In genomic region chr11:50240235-50240911, GRCm38 (mm10) we compare ENCODE assay signal across 17 mouse cellular contexts. TPM values are rescaled to one million over a fixed set of nuclear protein-coding genes. Genes with fewer than 3 reads are reported as not detected.
DNase-seq lines count a peak whose midpoint lies in the region; ATAC-seq and TF ChIP-seq lines count a peak whose summit lies in the region.
"Had no signal": no experiment of that assay in that cellular context is flagged by ENCODE, and none has a peak within 500 bp of the region (broad histone marks: within the 10 kb centered on the region; RNA-seq: fewer than 3 reads in every experiment).

No protein-coding gene starts in this region.

- H3K27ac ChIP-seq in kidney, embryonic 14.5 days (ENCODE audit: low read depth, low read length): no peak overlapping the region
- H3K27ac ChIP-seq in liver, embryonic 11.5 days (ENCODE audit: low read depth, low read length): no peak overlapping the region
- H3K27ac ChIP-seq in liver, postnatal 0 days (ENCODE audit: low read depth): no peak overlapping the region
- H3K27ac ChIP-seq: embryonic facial prominence, embryonic 15.5 days; limb, embryonic 13.5 days; liver, embryonic 14.5 days had no signal

- no peak; the same call in 1 of the 2 replicates for TF ChIP-seq EP300 in liver, postnatal 0 days (IDR thresholded peaks at IDR 0.05; ENCODE audit: low read depth)

- no peak overlapping the region for H3K4me3 ChIP-seq in kidney, embryonic 14.5 days (ENCODE audit: low read length)
- H3K4me3 ChIP-seq in liver, embryonic 11.5 days (ENCODE audit: low read depth, low read length): no peak overlapping the region
- H3K4me3 ChIP-seq in liver, postnatal 0 days (ENCODE audit: low read depth, low read length): no peak overlapping the region
- H3K4me3 ChIP-seq: embryonic facial prominence, embryonic 15.5 days; limb, embryonic 13.5 days had no signal

- H3K36me3 ChIP-seq in kidney, embryonic 14.5 days (ENCODE audit: control insufficient read depth, insufficient read depth, low read length): no peaks in the 10 kb centered on the region
- no peaks in the 10 kb centered on the region for H3K36me3 ChIP-seq in liver, embryonic 11.5 days (ENCODE audit: control insufficient read depth, insufficient read depth, low read length)
- H3K36me3 ChIP-seq in liver, postnatal 0 days (replicated peaks; ENCODE audit: insufficient read depth, low read length): peaks cover under 1% of the 10 kb centered on the region; the same call in 1 of the 2 replicates
- H3K36me3 ChIP-seq: limb, embryonic 13.5 days had no signal

- WGBS in kidney, embryonic 14.5 days: 89% methylated on average over 7 of the region's 7 CpGs
- WGBS in liver, embryonic 11.5 days: 37% methylated on average over 7 of the region's 7 CpGs
- whole genome bisulfite sequencing in liver, postnatal 0 days (ENCODE audit: insufficient replicate concordance): 30% methylated on average over 7 of the region's 7 CpGs

- no peak overlapping the region for H3K9ac ChIP-seq in kidney, embryonic 14.5 days (ENCODE audit: low read depth, low read length)
- H3K9ac ChIP-seq in liver, embryonic 11.5 days (ENCODE audit: low read depth, low read length): no peak overlapping the region
- no peak overlapping the region for H3K9ac ChIP-seq in liver, postnatal 0 days (replicated peaks)
- H3K9ac ChIP-seq: embryonic facial prominence, embryonic 15.5 days; forebrain, postnatal 0 days; limb, embryonic 13.5 days; liver, embryonic 14.5 days had no signal

- 0 out of 2 replicates have a peak, but pooled peaks cover 7% of the 10 kb centered on the region for H3K4me1 ChIP-seq in kidney, embryonic 14.5 days (ENCODE audit: control insufficient read depth, insufficient read depth, low read length)
- H3K4me1 ChIP-seq in liver, embryonic 11.5 days (replicated peaks; ENCODE audit: control insufficient read depth, insufficient read depth, low read length): peaks cover 31% of the 10 kb centered on the region
- H3K4me1 ChIP-seq in liver, postnatal 0 days (ENCODE audit: insufficient read depth): peaks cover 27% of the 10 kb centered on the region

- H3K9me3 ChIP-seq in kidney, embryonic 14.5 days (ENCODE audit: control insufficient read depth, low read length): no peaks in the 10 kb centered on the region
- no peaks in the 10 kb centered on the region for H3K9me3 ChIP-seq in liver, embryonic 11.5 days (ENCODE audit: control insufficient read depth, low read length)
- no peaks in the 10 kb centered on the region for H3K9me3 ChIP-seq in liver, postnatal 0 days (ENCODE audit: low read length)
- H3K9me3 ChIP-seq: embryonic facial prominence, embryonic 15.5 days; limb, embryonic 13.5 days had no signal

- no peak for TF ChIP-seq CTCF in liver, postnatal 0 days (IDR thresholded peaks at IDR 0.05; ENCODE audit: low read depth)

- no peak overlapping the region for H3K4me2 ChIP-seq in kidney, embryonic 14.5 days (replicated peaks; ENCODE audit: low read depth, low read length)
- 0 out of 2 replicates have a peak overlapping the region, but pooled peaks have one; percentile 6 for H3K4me2 ChIP-seq in liver, embryonic 11.5 days
- H3K4me2 ChIP-seq in liver, postnatal 0 days (ENCODE audit: low read depth, low read length): no peak overlapping the region
- H3K4me2 ChIP-seq: embryonic facial prominence, embryonic 15.5 days; limb, embryonic 13.5 days; midbrain, embryonic 11.5 days had no signal

- DNase-seq in kidney, adult 11 months: peak; percentile 67
- DNase-seq in liver, embryonic 11.5 days (ENCODE audit: low spot score): no peak
- no peak for DNase-seq in liver, postnatal 0 days
- DNase-seq in adipocyte (ENCODE audit: low spot score): peak; percentile 35
- peak; percentile 63 to 81 for DNase-seq in kidney, postnatal 25 days
- DNase-seq in frontal cortex, adult 2 months (ENCODE audit: extremely low spot score in 1 of 2, low spot score in 1 of 2): no peak
- DNase-seq in cerebellum, adult 11 months: no peak
- DNase-seq: B cell, adult 2 months; cerebellum, postnatal 10 days; forebrain, postnatal 0 days; layer of hippocampus, postnatal 36 days; thymus, postnatal 14 days had no signal

- H3K27me3 ChIP-seq in kidney, embryonic 14.5 days (ENCODE audit: control insufficient read depth, insufficient read depth, low read length): peaks cover 15% of the 10 kb centered on the region; the same call in 1 of the 2 replicates
- peaks cover 6% of the 10 kb centered on the region; the same call in 1 of the 2 replicates for H3K27me3 ChIP-seq in liver, embryonic 11.5 days (replicated peaks; ENCODE audit: control insufficient read depth, insufficient read depth, low read length)
- no peaks in the 10 kb centered on the region for H3K27me3 ChIP-seq in liver, postnatal 0 days (ENCODE audit: insufficient read depth, low read length)

- no peak for ATAC-seq in kidney, embryonic 14.5 days (ENCODE audit: low FRiP score, low TSS enrichment)
- no peak for ATAC-seq in liver, embryonic 11.5 days (replicated peaks; ENCODE audit: low FRiP score)
- ATAC-seq in liver, postnatal 0 days: no peak
- ATAC-seq: forebrain, postnatal 0 days had no signal

RNA-seq across cellular contexts. Expression of gene Ltc4s, which starts 2.0 kb away (rescaled TPM):
- polyA plus RNA-seq in kidney, embryonic 14.5 days (2014; fragmentation: Nextera tagmentation; extraction: Ambion mirVana): 1.6 and 1.9 TPM in 2 replicates
- 0.82 and 2.6 TPM in 2 replicates for polyA plus RNA-seq in liver, embryonic 11.5 days (2014; fragmentation: Nextera tagmentation; extraction: Ambion mirVana)
- polyA plus RNA-seq in liver, postnatal 0 days (2015; fragmentation: Nextera tagmentation; extraction: Ambion mirVana): 0.68 and 0.89 TPM in 2 replicates
- polyA plus RNA-seq in frontal cortex, adult 2 months (2012; rRNA removed): 25.2 and 27.1 TPM in 2 replicates

RNA-seq across cellular contexts. Expression of gene Mgat4b, which starts 29.7 kb away (rescaled TPM):
- 37.0 and 39.2 TPM in 2 replicates for polyA plus RNA-seq in kidney, embryonic 14.5 days (2014; fragmentation: Nextera tagmentation; extraction: Ambion mirVana)
- polyA plus RNA-seq in liver, embryonic 11.5 days (2014; fragmentation: Nextera tagmentation; extraction: Ambion mirVana): 22.3 and 25.4 TPM in 2 replicates
- 17.2 and 18.6 TPM in 2 replicates for polyA plus RNA-seq in liver, postnatal 0 days (2015; fragmentation: Nextera tagmentation; extraction: Ambion mirVana)
- 57.7 and 59.8 TPM in 2 replicates for polyA plus RNA-seq in frontal cortex, adult 2 months (2012; rRNA removed)

RNA-seq across cellular contexts. Expression of gene Sqstm1, which starts 29.7 kb away (rescaled TPM):
- 128 and 197 TPM in 2 replicates for polyA plus RNA-seq in kidney, embryonic 14.5 days (2014; fragmentation: Nextera tagmentation; extraction: Ambion mirVana)
- 176 and 177 TPM in 2 replicates for polyA plus RNA-seq in liver, embryonic 11.5 days (2014; fragmentation: Nextera tagmentation; extraction: Ambion mirVana)
- 154 and 172 TPM in 2 replicates for polyA plus RNA-seq in liver, postnatal 0 days (2015; fragmentation: Nextera tagmentation; extraction: Ambion mirVana)
- polyA plus RNA-seq in frontal cortex, adult 2 months (2012; rRNA removed): 334 and 368 TPM in 2 replicates

RNA-seq across cellular contexts. Expression of gene Maml1, which starts 51.7 kb away (rescaled TPM):
- 10.5 and 10.7 TPM in 2 replicates for polyA plus RNA-seq in kidney, embryonic 14.5 days (2014; fragmentation: Nextera tagmentation; extraction: Ambion mirVana)
- polyA plus RNA-seq in liver, embryonic 11.5 days (2014; fragmentation: Nextera tagmentation; extraction: Ambion mirVana): 4.4 and 5.6 TPM in 2 replicates
- polyA plus RNA-seq in liver, postnatal 0 days (2015; fragmentation: Nextera tagmentation; extraction: Ambion mirVana): 1.6 TPM in 2 replicates
- 7.0 and 7.4 TPM in 2 replicates for polyA plus RNA-seq in frontal cortex, adult 2 months (2012; rRNA removed)

Comparison
In these comparisons a context has a peak if more than half of its experiments do, and no peak if none do; other contexts are left out.
1. DNase-seq: peak in kidney, adult 11 months (single experiment), adipocyte (single experiment) and kidney, postnatal 25 days (2 of 2); none in liver, embryonic 11.5 days (single experiment), liver, postnatal 0 days (single experiment), frontal cortex, adult 2 months (0 of 2) and cerebellum, adult 11 months (single experiment).